Mouse (Mus musculus) midbrain, embryonic 13.5 days (tissue): Measurements from ENCODE around the gene Asap2. TPM values are rescaled to one million over a fixed set of nuclear protein-coding genes. Genes with fewer than 3 reads are reported as not detected.

Source experiments
- ATAC-seq: fragments of 200-750 bp; cut with Nextera tagmentation; 2 replicates; pipeline ENCODE4 v1.8.0; 2017; ENCODE audit warnings: mild to moderate bottlenecking, moderate TSS enrichment, moderate library complexity
- H3K27ac ChIP-seq: fragments of 300-500 bp; sonication (generic); 2 replicates; pipeline ENCODE4 v1.5.1; 2015; ENCODE audit warnings: inconsistent platforms, mild to moderate bottlenecking, moderate library complexity
- H3K27me3 ChIP-seq: fragments of 300-500 bp; sonication (generic); 2 replicates; pipeline ENCODE4 v1.6.1; 2015; ENCODE audit warnings: mild to moderate bottlenecking, inconsistent platforms
- H3K36me3 ChIP-seq: fragments of 300-500 bp; sonication (generic); 2 replicates; pipeline ENCODE4 v1.6.1; 2015; ENCODE audit warnings: mild to moderate bottlenecking, inconsistent platforms
- H3K4me1 ChIP-seq: fragments of 300-500 bp; sonication (generic); replicated peaks from 2 replicates; pipeline ENCODE4 v1.6.1; 2015; ENCODE audit warnings: inconsistent platforms
- H3K4me2 ChIP-seq: fragments of 300-500 bp; sonication (generic); replicated peaks from 2 replicates; pipeline ENCODE4 v1.6.1; 2015; ENCODE audit warnings: moderate library complexity, mild to moderate bottlenecking, inconsistent platforms
- H3K4me3 ChIP-seq: fragments of 300-500 bp; sonication (generic); replicated peaks from 2 replicates; pipeline ENCODE4 v1.5.1; 2015; ENCODE audit warnings: mild to moderate bottlenecking, inconsistent platforms
- H3K9ac ChIP-seq: fragments of 300-500 bp; sonication (generic); replicated peaks from 2 replicates; pipeline ENCODE4 v1.6.1; 2015; ENCODE audit warnings: mild to moderate bottlenecking, inconsistent platforms
- H3K9me3 ChIP-seq: fragments of 300-500 bp; sonication (generic); 2 replicates; pipeline ENCODE4 v1.6.1; 2016; ENCODE audit warnings: mild to moderate bottlenecking, inconsistent platforms
- WGBS: fragments of 180-500 bp; shearing (Covaris S2); methylation state at CpG from one replicate; pipeline ENCODE4 v1.1.7; 2015; 5-methylcytosine and 5-hydroxymethylcytosine counted together
- polyA plus RNA-seq: library from polyadenylated mRNA; unstranded; fragments of >200 nt; fragmentation: Nextera tagmentation; extraction: Ambion mirVana; gene quantifications from 2 replicates; pipeline ENCODE4 v1.2.1, GENCODE M21; 2015

Asap2 gene
- polyA plus RNA-seq, 1 experiment from 2014 or later = 14.1 TPM

GRCm38 (mm10) chr12:21159304-21159703, 169.0 kb downstream of the Asap2 start:
- Histone ChIP-seq H3K4me3 (no peak overlapping the region), H3K27me3 (no peaks in the 10 kb centered on the region), H3K4me2 (no peak overlapping the region), H3K9me3 (no peaks in the 10 kb centered on the region), H3K36me3 (no peaks in the 10 kb centered on the region), H3K9ac (no peak overlapping the region), H3K27ac (peak overlapping the region; percentile 17; the same call in 1 of the 2 replicates), H3K4me1 (peaks cover 25% of the 10 kb centered on the region)
- WGBS = 66% methylated on average over 7 of the region's 7 CpGs
- ATAC-seq = no peak

DNA sequence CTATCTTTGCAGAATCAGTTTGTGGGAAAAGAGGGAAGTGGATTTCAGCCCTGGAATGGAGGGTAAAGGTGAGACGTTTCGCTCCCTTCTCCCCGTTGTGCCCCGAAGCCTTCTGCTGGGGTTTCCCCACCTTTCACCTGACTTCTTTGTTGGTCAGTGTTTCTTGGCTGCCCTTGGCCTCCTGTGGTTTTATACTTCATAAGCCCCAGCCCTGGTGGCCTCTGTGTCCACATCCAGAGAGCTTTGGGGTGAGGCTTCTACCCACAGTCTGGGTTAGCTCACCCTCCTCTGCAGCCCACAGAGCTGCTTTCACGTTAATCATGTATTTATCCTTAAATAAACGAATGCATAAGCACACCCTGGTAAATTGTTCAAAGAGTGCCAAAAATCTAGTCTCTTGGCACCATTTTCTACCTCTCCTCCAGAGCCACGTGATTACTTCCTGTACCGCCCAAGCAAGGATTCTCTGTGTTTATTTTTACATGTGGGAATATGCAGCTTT, 170.1 kb downstream of the Asap2 start:
- Histone ChIP-seq H3K27me3 (no peaks in the 10 kb centered on the region), H3K4me1 (peaks cover 20% of the 10 kb centered on the region), H3K4me2 (no peak overlapping the region), H3K9ac (no peak overlapping the region), H3K27ac (no peak overlapping the region), H3K9me3 (no peaks in the 10 kb centered on the region), H3K4me3 (no peak overlapping the region), H3K36me3 (no peaks in the 10 kb centered on the region)
- WGBS = 82% methylated on average over 8 of the region's 8 CpGs
- no peak for ATAC-seq

DNA sequence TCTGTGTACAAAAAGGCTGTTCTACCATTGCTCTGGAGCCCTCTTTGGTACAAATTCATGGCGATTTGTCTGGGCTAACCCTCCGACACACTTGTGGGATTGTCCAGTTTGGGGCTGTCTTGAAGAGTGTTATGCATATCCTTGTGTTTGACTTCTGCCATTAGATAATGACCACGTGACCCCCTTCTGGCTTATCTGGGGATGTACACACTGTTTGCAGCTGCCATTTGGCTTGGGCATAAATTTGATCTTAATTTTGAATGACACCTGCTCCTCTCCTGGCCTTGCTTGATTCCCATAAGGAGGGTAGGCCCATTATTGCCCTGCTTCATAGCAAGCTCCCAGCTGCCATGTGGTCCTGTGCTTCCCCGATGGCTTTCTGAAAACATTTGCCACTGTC, 171.6 kb downstream of the Asap2 start:
- ATAC-seq = no peak
- Histone ChIP-seq H3K36me3 (no peaks in the 10 kb centered on the region), H3K27me3 (no peaks in the 10 kb centered on the region), H3K9me3 (no peaks in the 10 kb centered on the region), H3K4me3 (no peak overlapping the region), H3K27ac (no peak overlapping the region), H3K4me1 (peaks cover 27% of the 10 kb centered on the region), H3K9ac (no peak overlapping the region), H3K4me2 (no peak overlapping the region)
- WGBS = 93% methylated on average over 4 of the region's 4 CpGs

- no peak overlapping the region for H3K9ac ChIP-seq
- whole genome bisulfite sequencing = 87% methylated on average over 3 of the region's 3 CpGs
These were observed 173.4 kb downstream of the Asap2 start for GRCm38 (mm10) chr12:21163706-21164105.

DNA sequence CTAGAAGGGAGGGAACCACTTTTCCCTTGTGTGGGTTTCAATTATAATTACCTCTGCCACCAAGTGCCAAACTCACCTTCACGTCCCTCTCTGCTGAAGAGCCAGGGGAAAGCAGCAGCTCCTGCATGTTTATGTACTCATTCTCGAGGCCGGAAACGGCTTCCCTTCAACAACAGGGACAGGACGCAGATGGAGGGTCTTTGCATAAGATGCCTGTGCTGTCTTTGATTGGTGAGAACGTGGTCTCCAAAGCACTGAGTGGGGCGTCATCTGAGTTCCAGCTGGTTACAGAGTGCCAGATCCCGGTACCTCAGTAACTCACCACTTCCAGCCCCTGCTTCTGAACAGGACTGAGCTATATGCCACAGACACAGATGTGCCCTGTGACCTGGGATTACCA, 174.0 kb downstream of the Asap2 start:
- no peak overlapping the region; the same call in 1 of the 2 replicates for H3K27ac ChIP-seq
- H3K4me2 ChIP-seq = no peak overlapping the region
- no peak overlapping the region for H3K4me3 ChIP-seq
- no peaks in the 10 kb centered on the region for H3K9me3 ChIP-seq
- H3K36me3 ChIP-seq = peaks cover 12% of the 10 kb centered on the region
- H3K27me3 ChIP-seq = no peaks in the 10 kb centered on the region
- no peak overlapping the region for H3K9ac ChIP-seq
- WGBS = 85% methylated on average over 8 of the region's 8 CpGs
- H3K4me1 ChIP-seq = peaks cover 22% of the 10 kb centered on the region
- no peak for ATAC-seq

More at GRCm38 (mm10) chr12:21163706-21164105, 173.4 kb downstream of the Asap2 start:
- peaks cover 6% of the 10 kb centered on the region for H3K36me3 ChIP-seq
- H3K4me1 ChIP-seq = peaks cover 28% of the 10 kb centered on the region
- no peaks in the 10 kb centered on the region for H3K27me3 ChIP-seq
- no peak overlapping the region for H3K4me2 ChIP-seq
- H3K27ac ChIP-seq = no peak overlapping the region
- no peaks in the 10 kb centered on the region for H3K9me3 ChIP-seq
- no peak overlapping the region for H3K4me3 ChIP-seq
- ATAC-seq = no peak

DNA sequence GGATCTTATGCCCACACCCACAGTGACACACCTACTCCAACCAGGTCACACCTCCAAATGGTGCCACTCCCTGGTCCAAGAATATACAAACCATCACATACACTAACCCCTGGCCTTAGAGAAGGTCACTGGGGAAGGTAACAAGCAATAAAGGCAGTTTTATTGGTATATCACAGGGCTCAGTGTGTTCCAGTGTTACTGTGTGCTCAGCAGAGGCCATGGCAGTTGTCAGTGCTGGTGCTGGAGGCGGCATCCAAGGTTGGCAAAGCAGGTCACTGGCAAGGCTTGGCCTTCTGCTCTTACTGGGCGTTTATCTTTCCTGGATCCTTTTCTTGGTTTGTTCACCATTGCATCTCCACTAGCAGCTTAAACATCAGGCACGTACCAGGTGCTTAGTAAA, 174.9 kb downstream of the Asap2 start:
- H3K27me3 ChIP-seq = no peaks in the 10 kb centered on the region
- no peaks in the 10 kb centered on the region for H3K9me3 ChIP-seq
- H3K36me3 ChIP-seq = peaks cover 21% of the 10 kb centered on the region
- H3K4me2 ChIP-seq = no peak overlapping the region
- 96% methylated on average over 3 of the region's 3 CpGs for WGBS
- no peak for ATAC-seq
- H3K27ac ChIP-seq = no peak overlapping the region
- no peak overlapping the region for H3K9ac ChIP-seq
- H3K4me1 ChIP-seq = peaks cover 13% of the 10 kb centered on the region
- no peak overlapping the region for H3K4me3 ChIP-seq

DNA sequence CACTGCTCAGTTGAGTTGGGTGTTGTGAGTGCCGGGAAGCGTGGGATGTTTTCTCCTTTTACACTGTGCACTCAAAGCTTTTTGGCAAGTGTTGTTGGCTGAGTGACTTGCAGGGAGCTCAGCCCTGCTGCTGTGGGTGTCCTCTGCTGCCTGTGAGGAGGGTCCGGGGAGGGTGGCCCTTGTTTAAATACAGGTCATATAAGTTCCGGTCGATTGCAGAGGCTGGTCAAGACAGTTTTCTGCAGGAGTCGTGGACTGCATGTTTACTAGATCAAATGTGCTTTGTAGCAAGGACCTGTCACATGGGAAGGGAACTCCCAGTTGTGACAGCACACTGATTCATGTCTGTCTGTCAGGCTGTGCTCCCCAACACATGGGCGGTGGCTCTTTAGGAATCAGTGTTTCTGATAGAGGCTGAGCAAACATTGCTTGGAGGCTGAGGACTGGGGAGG, 175.7 kb downstream of the Asap2 start:
- H3K9me3 ChIP-seq = no peaks in the 10 kb centered on the region
- no peak overlapping the region for H3K9ac ChIP-seq
- H3K4me3 ChIP-seq = no peak overlapping the region
- peaks cover 9% of the 10 kb centered on the region; the same call in 1 of the 2 replicates for H3K4me1 ChIP-seq
- no peak overlapping the region for H3K4me2 ChIP-seq
- H3K27ac ChIP-seq = no peak overlapping the region
- H3K27me3 ChIP-seq = no peaks in the 10 kb centered on the region
- peaks cover 21% of the 10 kb centered on the region for H3K36me3 ChIP-seq
- WGBS = 84% methylated on average over 7 of the region's 7 CpGs
- ATAC-seq = no peak

DNA sequence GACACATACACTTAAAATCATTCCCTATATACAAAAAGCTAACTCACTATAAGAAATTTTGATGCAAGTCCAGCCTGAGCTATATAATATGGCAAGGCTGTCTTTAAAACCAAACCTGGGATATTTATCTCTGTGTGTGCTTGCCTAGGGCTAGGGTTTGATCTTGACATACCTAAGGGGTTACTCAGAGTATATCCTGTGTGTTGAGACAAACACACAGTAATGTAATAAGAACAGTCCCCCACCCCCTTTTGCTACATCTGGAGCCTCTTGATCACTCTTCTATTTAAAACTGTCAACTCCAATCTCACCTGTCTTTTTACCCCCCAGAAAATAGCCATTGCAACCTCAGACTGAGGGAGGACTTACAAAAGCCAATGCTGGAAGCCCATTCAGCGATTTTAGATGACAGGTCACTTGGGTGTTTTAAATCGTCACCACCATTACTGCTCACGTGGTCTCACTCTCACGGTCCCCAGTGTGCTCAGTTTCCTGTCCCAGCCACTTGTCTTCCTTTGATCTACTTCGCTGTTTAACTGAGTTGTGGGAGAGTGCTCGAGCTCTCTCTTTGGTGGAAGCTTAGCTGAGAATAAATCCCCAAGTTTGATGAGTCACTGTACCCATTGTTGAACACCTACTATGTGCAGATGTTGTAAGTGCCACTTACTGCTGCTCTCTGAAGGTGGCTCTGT, 176.8 kb downstream of the Asap2 start:
- Histone ChIP-seq H3K27me3 (no peaks in the 10 kb centered on the region), H3K4me2 (no peak overlapping the region), H3K27ac (no peak overlapping the region), H3K9me3 (no peaks in the 10 kb centered on the region), H3K9ac (no peak overlapping the region), H3K4me1 (peaks cover 9% of the 10 kb centered on the region; the same call in 1 of the 2 replicates), H3K36me3 (peaks cover 24% of the 10 kb centered on the region), H3K4me3 (no peak overlapping the region)
- WGBS = 64% methylated on average over 6 of the region's 6 CpGs
- no peak; the same call in 1 of the 2 replicates for ATAC-seq

DNA sequence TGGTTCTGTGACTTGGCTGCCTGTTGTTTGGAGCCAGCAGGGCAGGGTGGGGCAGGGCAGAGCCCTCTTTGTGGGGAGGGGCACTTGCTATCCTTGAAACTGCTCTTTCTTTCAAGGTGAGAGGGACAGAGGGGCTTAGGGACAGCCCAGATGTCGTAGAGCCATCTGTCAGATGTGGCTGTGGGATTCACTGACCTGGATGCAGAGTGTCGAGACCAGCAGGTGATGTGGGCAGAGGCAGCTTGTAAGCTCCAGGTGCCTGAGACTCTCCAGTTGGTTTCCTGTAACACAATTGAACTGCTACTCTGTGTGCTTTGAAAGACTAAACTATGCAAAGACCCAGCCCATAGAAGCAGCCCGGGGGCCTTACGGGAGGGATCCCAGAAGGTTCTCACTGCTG, 177.5 kb downstream of the Asap2 start:
- Histone ChIP-seq H3K36me3 (peaks cover 29% of the 10 kb centered on the region), H3K4me2 (no peak overlapping the region), H3K27ac (no peak overlapping the region), H3K9ac (no peak overlapping the region), H3K27me3 (no peaks in the 10 kb centered on the region), H3K4me1 (peaks cover 9% of the 10 kb centered on the region; the same call in 1 of the 2 replicates), H3K4me3 (no peak overlapping the region), H3K9me3 (no peaks in the 10 kb centered on the region)
- WGBS = 70% methylated on average over 4 of the region's 4 CpGs
- 0 out of 2 replicates have a peak, but pooled peaks have one; percentile 26 for ATAC-seq

DNA sequence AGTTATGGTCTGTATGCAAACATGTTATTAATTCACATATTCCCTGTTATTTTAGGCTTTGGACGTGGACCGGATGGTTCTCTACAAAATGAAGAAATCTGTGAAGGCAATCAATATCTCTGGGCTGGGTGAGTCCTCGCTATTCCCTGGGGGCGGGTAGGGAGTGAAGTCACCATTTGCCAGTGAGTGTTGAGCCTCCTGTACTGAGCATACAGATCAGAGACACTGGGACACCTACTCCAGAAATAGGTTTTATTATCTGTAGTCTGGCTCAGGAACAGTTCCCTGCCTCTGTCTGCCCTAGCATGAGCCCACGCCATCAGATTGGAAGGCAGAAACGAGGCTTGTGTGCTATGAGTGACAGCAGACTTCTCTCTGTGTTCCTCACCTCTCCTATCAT, 177.9 kb downstream of the Asap2 start:
- H3K27me3 ChIP-seq = no peaks in the 10 kb centered on the region
- H3K9ac ChIP-seq = no peak overlapping the region
- no peak for ATAC-seq
- H3K9me3 ChIP-seq = no peaks in the 10 kb centered on the region
- 97% methylated on average over 6 of the region's 6 CpGs for WGBS
- peaks cover 29% of the 10 kb centered on the region for H3K36me3 ChIP-seq
- H3K4me2 ChIP-seq = no peak overlapping the region
- H3K27ac ChIP-seq = no peak overlapping the region
- H3K4me1 ChIP-seq = peaks cover 9% of the 10 kb centered on the region; the same call in 1 of the 2 replicates
- no peak overlapping the region for H3K4me3 ChIP-seq

DNA sequence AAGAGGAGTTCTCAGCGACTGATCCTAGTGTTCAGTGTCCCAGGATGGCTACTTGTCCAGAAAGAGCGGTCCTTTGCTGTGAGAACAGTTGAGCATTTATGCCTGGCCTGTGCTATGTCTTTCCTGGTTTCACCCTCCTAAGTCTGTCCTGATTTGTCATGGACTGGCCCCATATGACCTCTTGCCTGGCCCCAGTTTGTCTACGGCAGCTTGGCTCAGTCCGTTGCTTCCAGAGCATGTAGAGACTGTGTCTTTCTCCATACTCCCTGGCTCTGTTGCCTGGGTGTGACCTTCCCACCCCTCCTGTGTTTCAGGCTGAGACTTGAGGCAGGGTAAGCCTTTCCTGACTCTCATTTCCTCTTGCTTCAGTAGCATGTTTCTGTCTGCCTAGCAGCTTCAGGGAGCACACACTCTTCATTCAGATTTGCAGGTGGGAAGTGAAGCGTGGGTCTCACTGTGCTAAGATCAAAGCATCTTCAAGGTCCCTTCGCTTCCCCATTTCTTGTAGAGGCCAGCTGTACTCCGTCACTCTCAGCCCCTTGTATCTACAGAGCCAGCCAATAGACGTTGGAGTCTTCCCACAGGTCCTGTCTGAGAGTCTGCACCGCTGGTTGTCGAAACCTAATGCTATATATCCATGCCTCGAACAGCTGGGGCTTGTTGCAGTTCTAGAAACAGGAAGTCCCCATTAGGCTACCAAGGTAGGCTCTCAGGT, 181.7 kb downstream of the Asap2 start:
- no peak overlapping the region for H3K27ac ChIP-seq
- ATAC-seq = no peak
- H3K4me1 ChIP-seq = 0 out of 2 replicates have a peak, but pooled peaks cover 2% of the 10 kb centered on the region
- no peaks in the 10 kb centered on the region for H3K9me3 ChIP-seq
- H3K9ac ChIP-seq = no peak overlapping the region
- no peaks in the 10 kb centered on the region for H3K27me3 ChIP-seq
- no peak overlapping the region for H3K4me2 ChIP-seq
- peaks cover 29% of the 10 kb centered on the region for H3K36me3 ChIP-seq
- WGBS = 93% methylated on average over 11 of the region's 11 CpGs
- H3K4me3 ChIP-seq = no peak overlapping the region

DNA sequence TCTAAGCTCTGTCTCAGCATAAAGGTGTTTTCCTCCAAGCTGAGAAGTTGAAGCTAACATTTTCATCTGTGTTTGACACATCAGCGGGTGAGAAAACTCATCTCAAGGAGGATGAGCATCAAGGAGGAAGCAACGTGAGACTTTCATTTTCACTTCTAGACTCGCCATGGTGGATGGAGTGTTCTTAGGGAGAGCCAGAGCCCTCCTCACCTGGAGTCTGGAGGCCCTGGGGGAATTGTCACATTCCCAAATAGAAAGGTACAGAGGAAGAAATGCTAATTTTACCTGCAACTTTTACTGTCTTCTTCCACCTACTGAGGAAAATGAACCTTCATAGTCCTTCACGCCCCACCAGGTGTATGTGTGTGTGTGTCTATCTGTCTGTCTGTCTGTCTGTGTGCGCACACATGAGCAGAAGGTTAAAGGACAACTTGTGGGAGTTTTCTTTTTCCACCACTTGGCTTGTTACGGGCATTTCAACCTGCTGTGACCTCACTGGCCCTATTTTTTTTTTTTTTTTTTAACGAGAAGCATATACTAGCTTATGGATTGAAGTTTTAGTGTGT, 183.7 kb downstream of the Asap2 start:
- no peaks in the 10 kb centered on the region for H3K4me1 ChIP-seq
- H3K4me3 ChIP-seq = no peak overlapping the region
- no peaks in the 10 kb centered on the region for H3K9me3 ChIP-seq
- peaks cover 20% of the 10 kb centered on the region for H3K36me3 ChIP-seq
- ATAC-seq = no peak
- H3K27ac ChIP-seq = no peak overlapping the region
- H3K9ac ChIP-seq = no peak overlapping the region
- 90% methylated on average over 7 of the region's 7 CpGs for WGBS
- H3K27me3 ChIP-seq = no peaks in the 10 kb centered on the region
- no peak overlapping the region for H3K4me2 ChIP-seq
